Mouse (Mus musculus): ENCODE measurements around the gene Chp2. TPM values are rescaled to one million over a fixed set of nuclear protein-coding genes. Genes with fewer than 3 reads are reported as not detected.
"Not testable (repeated sequence)": the region's sequence is repeated elsewhere in the genome, so short reads cannot be mapped to it uniquely, and the experiment has no call there.

Gene Chp2
- polyA plus RNA-seq, 1 experiment, result 3.3 TPM

- no peak for TF ChIP-seq POLR2A (IDR thresholded peaks at IDR 0.05; ENCODE audit: borderline replicate concordance, extremely low read depth, low read depth, low read length)
- no peak for TF ChIP-seq CTCF (IDR thresholded peaks at IDR 0.05; ENCODE audit: insufficient read depth, low read length)
- 75% methylated on average over 4 of the region's 4 CpGs for WGBS
Observed at GRCm38 (mm10) chr7:122230866-122231265, 11.6 kb downstream of the Chp2 start.

GRCm38 (mm10) chr7:122238939-122239338, 19.6 kb downstream of the Chp2 start:
- Histone ChIP-seq H3K4me3 (replicated peaks; ENCODE audit: extremely low read depth, low read depth, low read length) (no peak overlapping the region), H3K4me1 (ENCODE audit: control insufficient read depth, insufficient read depth, low read length) (no peaks in the 10 kb centered on the region)
- WGBS, result 90% methylated on average over 2 of the region's 2 CpGs
- DNase-seq, result no peak
- TF ChIP-seq POLR2A (IDR thresholded peaks at IDR 0.05; ENCODE audit: borderline replicate concordance, extremely low read depth, low read depth, low read length) (no peak), CTCF (IDR thresholded peaks at IDR 0.05; ENCODE audit: insufficient read depth, low read length) (no peak)

More at GRCm38 (mm10) chr7:122230866-122231265, 11.6 kb downstream of the Chp2 start:
- no peak overlapping the region for H3K4me3 ChIP-seq (replicated peaks; ENCODE audit: extremely low read depth, low read depth, low read length)
- H3K4me1 ChIP-seq (ENCODE audit: control insufficient read depth, insufficient read depth, low read length), result no peaks in the 10 kb centered on the region
- DNase-seq, result no peak

GRCm38 (mm10) chr7:122240413-122241119, 21.3 kb downstream of the Chp2 start:
- DNase-seq, result no peak
- H3K4me1 ChIP-seq (ENCODE audit: control insufficient read depth, insufficient read depth, low read length), result no peaks in the 10 kb centered on the region
- no peak overlapping the region for H3K4me3 ChIP-seq (replicated peaks; ENCODE audit: extremely low read depth, low read depth, low read length)
- TF ChIP-seq CTCF (IDR thresholded peaks at IDR 0.05; ENCODE audit: insufficient read depth, low read length) (no peak), POLR2A (IDR thresholded peaks at IDR 0.05; ENCODE audit: borderline replicate concordance, extremely low read depth, low read depth, low read length) (no peak)
- 71% methylated on average over 6 of the region's 6 CpGs for WGBS

- WGBS, result 35% methylated on average over 1 of the region's 1 CpGs
- no peak overlapping the region for H3K4me3 ChIP-seq (replicated peaks; ENCODE audit: extremely low read depth, low read depth, low read length)
- no peak for TF ChIP-seq POLR2A (IDR thresholded peaks at IDR 0.05; ENCODE audit: borderline replicate concordance, extremely low read depth, low read depth, low read length)
- TF ChIP-seq CTCF (IDR thresholded peaks at IDR 0.05; ENCODE audit: insufficient read depth, low read length), result no peak
- H3K4me1 ChIP-seq (ENCODE audit: control insufficient read depth, insufficient read depth, low read length), result no peaks in the 10 kb centered on the region
- no peak for DNase-seq
Observed at GRCm38 (mm10) chr7:122242260-122242659, 23.0 kb downstream of the Chp2 start.

GRCm38 (mm10) chr7:122242744-122243143, 23.4 kb downstream of the Chp2 start:
- not testable (repeated sequence) for DNase-seq; H3K4me3 ChIP-seq (replicated peaks; ENCODE audit: extremely low read depth, low read depth, low read length); H3K4me1 ChIP-seq (ENCODE audit: control insufficient read depth, insufficient read depth, low read length)

- no peak for DNase-seq
- TF ChIP-seq POLR2A (IDR thresholded peaks at IDR 0.05; ENCODE audit: borderline replicate concordance, extremely low read depth, low read depth, low read length), result no peak
- no peak for TF ChIP-seq CTCF (IDR thresholded peaks at IDR 0.05; ENCODE audit: insufficient read depth, low read length)
- Histone ChIP-seq H3K4me3 (replicated peaks; ENCODE audit: extremely low read depth, low read depth, low read length) (no peak overlapping the region), H3K4me1 (ENCODE audit: control insufficient read depth, insufficient read depth, low read length) (no peaks in the 10 kb centered on the region)
- WGBS, result 59% methylated on average over 7 of the region's 7 CpGs
Observed at GRCm38 (mm10) chr7:122244166-122244565, 24.9 kb downstream of the Chp2 start.

- no peak for DNase-seq
- WGBS, result 75% methylated on average over 8 of the region's 8 CpGs
- Histone ChIP-seq H3K4me1 (ENCODE audit: control insufficient read depth, insufficient read depth, low read length) (no peaks in the 10 kb centered on the region), H3K4me3 (replicated peaks; ENCODE audit: extremely low read depth, low read depth, low read length) (no peak overlapping the region)
- TF ChIP-seq POLR2A (IDR thresholded peaks at IDR 0.05; ENCODE audit: borderline replicate concordance, extremely low read depth, low read depth, low read length) (no peak), CTCF (IDR thresholded peaks at IDR 0.05; ENCODE audit: insufficient read depth, low read length) (no peak)
Observed at GRCm38 (mm10) chr7:122244584-122244983, 25.3 kb downstream of the Chp2 start.

- no peak for TF ChIP-seq POLR2A (IDR thresholded peaks at IDR 0.05; ENCODE audit: borderline replicate concordance, extremely low read depth, low read depth, low read length)
- no peak for TF ChIP-seq CTCF (IDR thresholded peaks at IDR 0.05; ENCODE audit: insufficient read depth, low read length)
- no peak overlapping the region for H3K4me3 ChIP-seq (replicated peaks; ENCODE audit: extremely low read depth, low read depth, low read length)
- DNase-seq, result no peak
- no peaks in the 10 kb centered on the region for H3K4me1 ChIP-seq (ENCODE audit: control insufficient read depth, insufficient read depth, low read length)
- WGBS, result 58% methylated on average over 3 of the region's 5 CpGs
Observed at GRCm38 (mm10) chr7:122245976-122246375, 26.7 kb downstream of the Chp2 start.

GRCm38 (mm10) chr7:122247254-122247864, 28.1 kb downstream of the Chp2 start:
- Histone ChIP-seq H3K4me1 (ENCODE audit: control insufficient read depth, insufficient read depth, low read length) (no peaks in the 10 kb centered on the region), H3K4me3 (replicated peaks; ENCODE audit: extremely low read depth, low read depth, low read length) (no peak overlapping the region)
- DNase-seq, result no peak
- TF ChIP-seq CTCF (IDR thresholded peaks at IDR 0.05; ENCODE audit: insufficient read depth, low read length), result no peak
- no peak for TF ChIP-seq POLR2A (IDR thresholded peaks at IDR 0.05; ENCODE audit: borderline replicate concordance, extremely low read depth, low read depth, low read length)
- WGBS, result 64% methylated on average over 10 of the region's 10 CpGs

GRCm38 (mm10) chr7:122249321-122249821, 30.1 kb downstream of the Chp2 start:
- Histone ChIP-seq H3K4me1 (ENCODE audit: control insufficient read depth, insufficient read depth, low read length) (no peaks in the 10 kb centered on the region), H3K4me3 (replicated peaks; ENCODE audit: extremely low read depth, low read depth, low read length) (no peak overlapping the region)
- WGBS, result 83% methylated on average over 9 of the region's 9 CpGs
- no peak for TF ChIP-seq POLR2A (IDR thresholded peaks at IDR 0.05; ENCODE audit: borderline replicate concordance, extremely low read depth, low read depth, low read length)
- no peak for TF ChIP-seq CTCF (IDR thresholded peaks at IDR 0.05; ENCODE audit: insufficient read depth, low read length)
- no peak for DNase-seq
